In the genomic region with DNA sequence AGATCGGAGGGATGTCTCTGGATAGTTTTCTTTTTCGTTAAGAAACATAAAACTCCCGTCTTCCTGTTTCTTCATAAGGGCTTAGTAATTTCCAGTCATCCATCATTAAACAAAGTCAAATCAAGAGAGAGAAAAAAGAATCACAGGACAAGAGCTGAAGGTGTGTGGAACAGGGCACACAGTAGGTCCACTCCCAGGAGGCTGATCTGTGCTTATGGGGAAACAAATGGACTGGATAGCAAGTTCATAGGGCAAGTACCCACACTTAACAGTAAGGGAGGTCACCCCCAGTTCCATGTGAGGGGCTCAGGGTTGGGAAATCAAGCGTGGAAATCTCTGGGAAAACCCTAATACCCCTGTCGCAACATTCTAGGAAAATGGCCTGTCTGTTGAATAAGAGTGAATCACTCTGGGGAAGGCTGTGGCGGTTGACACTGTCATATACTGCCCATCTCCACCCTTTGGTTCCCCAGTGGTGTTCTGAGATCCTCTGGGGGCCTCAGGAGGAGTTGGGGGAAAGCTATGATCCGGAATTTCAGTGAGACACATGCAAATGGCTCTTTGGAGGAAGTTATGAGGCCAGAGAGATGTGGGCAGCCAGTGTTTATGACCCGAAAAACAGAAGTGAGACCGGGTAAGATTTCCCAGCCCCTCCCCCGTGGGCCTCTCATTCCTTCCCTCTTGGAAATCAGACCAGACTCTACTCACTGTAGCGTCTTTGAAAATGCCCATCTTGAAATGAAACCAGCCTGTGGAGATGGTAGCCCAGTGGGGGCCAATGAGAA, we compare ENCODE assay signal across 13 mouse cellular contexts. TPM values are rescaled to one million over a fixed set of nuclear protein-coding genes. Genes with fewer than 3 reads are reported as not detected.
DNase-seq lines count a peak whose midpoint lies in the region; ATAC-seq and TF ChIP-seq lines count a peak whose summit lies in the region.
"Had no signal": no experiment of that assay in that cellular context is flagged by ENCODE, and none has a peak within 500 bp of the region (broad histone marks: within the 10 kb centered on the region; RNA-seq: fewer than 3 reads in every experiment).

No protein-coding gene starts in this region.

- H3K9ac ChIP-seq in intestine, postnatal 0 days (ENCODE audit: low read depth, low read length) = no peak overlapping the region
- no peak overlapping the region for H3K9ac ChIP-seq in hindbrain, postnatal 0 days (replicated peaks; ENCODE audit: low read length)
- H3K9ac ChIP-seq: hindbrain, embryonic 15.5 days; liver, embryonic 14.5 days had no signal

- peak; percentile 52 for DNase-seq in layer of hippocampus, adult 11-12 months (ENCODE audit: low spot score)
- DNase-seq in layer of hippocampus, postnatal 25 days (ENCODE audit: extremely low spot score in 1 of 2, low spot score in 1 of 2) = no peak
- peak; percentile 47 for DNase-seq in NIH3T3 (ENCODE audit: low read depth)
- DNase-seq in cerebellum, adult 11-12 months = no peak
- DNase-seq in hindbrain, postnatal 0 days (ENCODE audit: low spot score) = no peak
- no peak for DNase-seq in ovary, postnatal 10 days (ENCODE audit: low spot score)
- DNase-seq: cerebellum, adult 2 months; layer of hippocampus, postnatal 36 days had no signal

- no peaks in the 10 kb centered on the region for H3K36me3 ChIP-seq in intestine, postnatal 0 days (ENCODE audit: control insufficient read depth, insufficient read depth)
- no peaks in the 10 kb centered on the region for H3K36me3 ChIP-seq in small intestine, adult 2 months (ENCODE audit: control insufficient read depth, insufficient read depth, low read length)
- H3K36me3 ChIP-seq in hindbrain, postnatal 0 days (ENCODE audit: insufficient read depth, low read length) = no peaks in the 10 kb centered on the region
- H3K36me3 ChIP-seq: heart, embryonic 10.5 days; hindbrain, embryonic 15.5 days had no signal

- peak overlapping the region; percentile 74 for H3K27ac ChIP-seq in intestine, postnatal 0 days (ENCODE audit: low read depth, low read length)
- H3K27ac ChIP-seq in small intestine, adult 2 months (ENCODE audit: insufficient read depth, low read depth, low read length) = peak overlapping the region; percentile 83
- no peak overlapping the region for H3K27ac ChIP-seq in hindbrain, postnatal 0 days
- H3K27ac ChIP-seq: hindbrain, embryonic 15.5 days; liver, embryonic 14.5 days had no signal

- TF ChIP-seq POLR2A in small intestine, adult 2 months (IDR thresholded peaks at IDR 0.05; ENCODE audit: low read depth, low read length) = no peak

- H3K4me1 ChIP-seq in intestine, postnatal 0 days (replicated peaks; ENCODE audit: control insufficient read depth, insufficient read depth, low read length) = 0 out of 2 replicates have a peak, but pooled peaks cover 7% of the 10 kb centered on the region
- H3K4me1 ChIP-seq in small intestine, adult 2 months (ENCODE audit: control insufficient read depth, insufficient read depth, insufficient read length, low read length) = peaks cover 41% of the 10 kb centered on the region
- H3K4me1 ChIP-seq in hindbrain, postnatal 0 days (ENCODE audit: insufficient read depth, low read length) = peaks cover 7% of the 10 kb centered on the region; the same call in 1 of the 2 replicates

- H3K4me3 ChIP-seq in intestine, postnatal 0 days (ENCODE audit: low read depth, low read length) = no peak overlapping the region
- peak overlapping the region; percentile 42 for H3K4me3 ChIP-seq in small intestine, adult 2 months (ENCODE audit: low read depth, low read length)
- no peak overlapping the region for H3K4me3 ChIP-seq in hindbrain, postnatal 0 days (ENCODE audit: low read length)
- H3K4me3 ChIP-seq: heart, embryonic 10.5 days; hindbrain, embryonic 15.5 days had no signal

- 55% methylated on average over 11 of the region's 11 CpGs for WGBS in intestine, postnatal 0 days
- WGBS in small intestine, adult 2 months = 49% methylated on average over 11 of the region's 11 CpGs
- 82% methylated on average over 11 of the region's 11 CpGs for WGBS in hindbrain, postnatal 0 days

- no peaks in the 10 kb centered on the region for H3K27me3 ChIP-seq in intestine, postnatal 0 days (replicated peaks; ENCODE audit: control insufficient read depth, insufficient read depth, low read length)
- H3K27me3 ChIP-seq in small intestine, adult 2 months (ENCODE audit: control insufficient read depth, insufficient read depth, low read length) = no peaks in the 10 kb centered on the region
- 0 out of 2 replicates have a peak, but pooled peaks cover 2% of the 10 kb centered on the region for H3K27me3 ChIP-seq in hindbrain, postnatal 0 days (ENCODE audit: insufficient read depth, low read length)

- TF ChIP-seq CTCF in intestine, postnatal 0 days (IDR thresholded peaks at IDR 0.05; ENCODE audit: low read depth) = no peak
- TF ChIP-seq CTCF in small intestine, adult 2 months (IDR thresholded peaks at IDR 0.05; ENCODE audit: extremely low read depth, insufficient read length, insufficient replicate concordance, low read depth, low read length) = no peak
- TF ChIP-seq CTCF in hindbrain, postnatal 0 days (IDR thresholded peaks at IDR 0.05; ENCODE audit: low read depth) = no peak

- H3K9me3 ChIP-seq in intestine, postnatal 0 days (ENCODE audit: control insufficient read depth) = no peaks in the 10 kb centered on the region
- no peaks in the 10 kb centered on the region for H3K9me3 ChIP-seq in hindbrain, postnatal 0 days (ENCODE audit: low read length)
- H3K9me3 ChIP-seq: heart, embryonic 10.5 days; hindbrain, embryonic 15.5 days had no signal

- ATAC-seq in intestine, postnatal 0 days = peak; percentile 57
- ATAC-seq in hindbrain, postnatal 0 days = no peak

- H3K4me2 ChIP-seq in intestine, postnatal 0 days (replicated peaks; ENCODE audit: low read depth) = peak overlapping the region; percentile 43
- no peak overlapping the region for H3K4me2 ChIP-seq in hindbrain, postnatal 0 days (ENCODE audit: low read depth, low read length)
- H3K4me2 ChIP-seq: hindbrain, embryonic 15.5 days had no signal

RNA-seq across cellular contexts. Expression of a gene that starts 23.5 kb away (rescaled TPM):
- 1 to 10 TPM; 1.3 to 1.8 TPM for total RNA-seq in layer of hippocampus, postnatal 25 days (2021)
- 15.7 and 15.9 TPM in 2 replicates for polyA plus RNA-seq in intestine, postnatal 0 days (2015; fragmentation: Nextera tagmentation; extraction: Ambion mirVana)
- polyA plus RNA-seq in small intestine, adult 2 months (2012; rRNA removed) = 27.2 and 47.2 TPM in 2 replicates
- 12.3 and 12.4 TPM in 2 replicates for total RNA-seq in hindbrain, postnatal 0 days (2014; rRNA removed)
- polyA plus RNA-seq in hindbrain, postnatal 0 days (2015; fragmentation: Nextera tagmentation; extraction: Ambion mirVana) = 6.0 and 7.0 TPM in 2 replicates

RNA-seq across cellular contexts. Expression of a gene that starts 39.7 kb away (rescaled TPM):
- total RNA-seq in layer of hippocampus, postnatal 25 days (2021) = 10 to 100 TPM; 74.2 to 75.9 TPM
- polyA plus RNA-seq in intestine, postnatal 0 days (2015; fragmentation: Nextera tagmentation; extraction: Ambion mirVana) = 23.1 and 24.0 TPM in 2 replicates
- 19.8 and 35.0 TPM in 2 replicates for polyA plus RNA-seq in small intestine, adult 2 months (2012; rRNA removed)
- 72.7 and 85.0 TPM in 2 replicates for total RNA-seq in hindbrain, postnatal 0 days (2014; rRNA removed)
- polyA plus RNA-seq in hindbrain, postnatal 0 days (2015; fragmentation: Nextera tagmentation; extraction: Ambion mirVana) = 57.2 and 58.3 TPM in 2 replicates

Comparison
In these comparisons a context has a peak if more than half of its experiments do, and no peak if none do; other contexts are left out.
1. DNase-seq: peak in layer of hippocampus, adult 11-12 months (single experiment) and NIH3T3 (single experiment); none in layer of hippocampus, postnatal 25 days (0 of 2), cerebellum, adult 11-12 months (single experiment), hindbrain, postnatal 0 days (single experiment) and ovary, postnatal 10 days (single experiment).